Mouse (Mus musculus) myocyte (in vitro differentiated cells): Measurements from ENCODE around the gene Serpine1.

ENCODE experiments used
- MAX ChIP-seq: IDR thresholded peaks from one replicate; pipeline ENCODE4 v1.6.1; 2011; ENCODE audit warnings: low read depth, mild to moderate bottlenecking, control low read depth
- MYOG ChIP-seq, 3 experiments: IDR thresholded peaks; one replicate each; pipeline ENCODE4 v1.6.1; 2011; ENCODE audit warnings: control low read depth in 2 of 3, low read depth in 2 of 3, mild to moderate bottlenecking in 2 of 3; ENCODE audit not compliant: insufficient read length in 2 of 3, control insufficient read depth in 1 of 3, insufficient read depth in 1 of 3
- POLR2A ChIP-seq: IDR thresholded peaks from one replicate; pipeline ENCODE4 v1.6.1; 2011; ENCODE audit warnings: low read depth, mild to moderate bottlenecking, control low read depth, moderate library complexity; ENCODE audit not compliant: insufficient read length
- SRF ChIP-seq: IDR thresholded peaks from one replicate; pipeline ENCODE4 v1.6.1; 2011; ENCODE audit warnings: low read depth; ENCODE audit not compliant: control insufficient read depth, insufficient read length
- TCF12 ChIP-seq: IDR thresholded peaks from one replicate; pipeline ENCODE4 v1.6.1; 2011; ENCODE audit warnings: mild to moderate bottlenecking, control low read depth; ENCODE audit not compliant: poor library complexity, insufficient read depth, severe bottlenecking
- USF1 ChIP-seq: IDR thresholded peaks from one replicate; pipeline ENCODE4 v1.6.1; 2011; ENCODE audit warnings: low read depth, mild to moderate bottlenecking, control low read depth, moderate library complexity

DNA sequence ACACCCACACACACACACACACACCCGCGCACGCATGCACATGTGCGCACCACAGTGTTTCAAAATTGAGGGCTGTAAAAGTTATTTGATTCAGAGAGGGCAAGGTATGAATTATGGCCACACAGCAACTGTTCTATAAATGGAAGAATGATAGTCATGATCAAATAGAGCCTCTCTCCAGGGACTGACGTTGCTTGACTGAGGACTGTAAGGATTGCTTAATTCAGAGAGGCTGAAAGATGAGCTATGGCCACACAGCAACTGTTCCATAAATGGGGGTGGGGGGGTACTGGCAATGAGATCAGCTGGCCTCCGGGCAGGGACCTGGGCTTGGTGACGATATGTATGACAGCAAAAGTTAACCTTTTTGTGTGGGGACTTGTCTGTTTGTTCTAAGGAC is 5.1 kb upstream of the Serpine1 start:
- TF ChIP-seq POLR2A (no peak), TCF12 (no peak), MYOG (IDR thresholded peaks at IDR 0.05; ENCODE audit: control insufficient read depth in 1 of 3, insufficient read depth in 1 of 3, insufficient read length in 2 of 3, low read depth in 2 of 3) (no peak), SRF (no peak), MAX (no peak), USF1 (no peak)
